Mouse (Mus musculus): ENCODE measurements around the gene Ctnnd2.

GRCm38 (mm10) chr15:30867429-30867828 is 695.0 kb downstream of the Ctnnd2 start:
- no peak for TF ChIP-seq CTCF (IDR thresholded peaks at IDR 0.05; ENCODE audit: insufficient read depth, low read length)
- TF ChIP-seq POLR2A (IDR thresholded peaks at IDR 0.05; ENCODE audit: borderline replicate concordance, extremely low read depth, low read depth, low read length), result no peak

Measured in lung, adult 2 months (tissue).